Mouse (Mus musculus): Measurements from ENCODE around the gene Noxred1. TPM values are rescaled to one million over a fixed set of nuclear protein-coding genes. Genes with fewer than 3 reads are reported as not detected.
A peak's percentile ranks its signal among the peaks of the same experiment; 100 is the strongest.

Noxred1 gene
- polyA plus RNA-seq, 1 experiment from 2014 or later: 0.60 TPM

GRCm38 (mm10) chr12:87274853-87275831 lies 36.6 kb upstream of the Noxred1 start:
- peaks cover 58% of the 10 kb centered on the region for H3K36me3 ChIP-seq (ENCODE audit: insufficient read depth, low read length)
- WGBS: 92% methylated on average over 9 of the region's 9 CpGs
- peaks cover 19% of the 10 kb centered on the region for H3K4me1 ChIP-seq (ENCODE audit: insufficient read depth, low read length)

DNA sequence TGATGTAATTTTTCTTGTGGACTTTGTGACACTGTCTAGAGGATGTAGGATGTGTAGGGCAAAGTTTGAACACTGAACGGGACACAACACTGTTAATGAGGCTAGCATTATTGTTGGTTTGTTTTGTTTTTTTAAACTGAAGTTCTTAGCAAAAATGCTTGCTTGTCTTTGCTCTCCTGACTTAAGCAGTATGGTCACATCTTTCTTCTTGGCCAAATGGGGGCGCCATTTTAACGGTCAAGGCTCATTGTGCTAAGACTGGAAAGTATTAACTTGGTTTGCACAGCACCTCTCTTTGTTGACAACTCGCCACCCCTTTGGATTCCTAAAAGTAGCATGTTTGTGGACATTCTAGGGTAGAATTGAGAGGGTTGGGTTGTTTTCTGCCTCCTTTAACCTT lies 29.1 kb upstream of the Noxred1 start:
- Histone ChIP-seq H3K9me3 (ENCODE audit: low read length) (no peaks in the 10 kb centered on the region), H3K27ac (ENCODE audit: low read length) (no peak overlapping the region), H3K4me3 (ENCODE audit: low read length) (peak overlapping the region; percentile 88), H3K4me1 (ENCODE audit: insufficient read depth, low read length) (peaks cover 14% of the 10 kb centered on the region), H3K9ac (replicated peaks; ENCODE audit: low read length) (peak overlapping the region; percentile 35), H3K27me3 (ENCODE audit: insufficient read depth, low read length) (no peaks in the 10 kb centered on the region), H3K4me2 (replicated peaks; ENCODE audit: low read depth, low read length) (peak overlapping the region; percentile 73), H3K36me3 (ENCODE audit: insufficient read depth, low read length) (peaks cover 48% of the 10 kb centered on the region)
- no peak for ATAC-seq (ENCODE audit: low FRiP score, low TSS enrichment)
- WGBS: 26% methylated on average over 4 of the region's 4 CpGs

More at GRCm38 (mm10) chr12:87274853-87275831, 36.6 kb upstream of the Noxred1 start:
- no peak overlapping the region for H3K27ac ChIP-seq (ENCODE audit: low read length)
- no peak overlapping the region for H3K4me3 ChIP-seq (ENCODE audit: low read length)
- ATAC-seq (ENCODE audit: low FRiP score, low TSS enrichment): no peak
- H3K27me3 ChIP-seq (ENCODE audit: insufficient read depth, low read length): no peaks in the 10 kb centered on the region
- H3K9me3 ChIP-seq (ENCODE audit: low read length): no peaks in the 10 kb centered on the region
- H3K9ac ChIP-seq (replicated peaks; ENCODE audit: low read length): no peak overlapping the region
- H3K4me2 ChIP-seq (replicated peaks; ENCODE audit: low read depth, low read length): no peak overlapping the region

GRCm38 (mm10) chr12:87266827-87267603 lies 28.5 kb upstream of the Noxred1 start:
- Histone ChIP-seq H3K27me3 (ENCODE audit: insufficient read depth, low read length) (no peaks in the 10 kb centered on the region), H3K9ac (replicated peaks; ENCODE audit: low read length) (peak overlapping the region; percentile 88), H3K4me2 (replicated peaks; ENCODE audit: low read depth, low read length) (peak overlapping the region; percentile 73), H3K36me3 (ENCODE audit: insufficient read depth, low read length) (peaks cover 46% of the 10 kb centered on the region), H3K27ac (ENCODE audit: low read length) (peak overlapping the region; percentile 88), H3K4me1 (ENCODE audit: insufficient read depth, low read length) (peaks cover 14% of the 10 kb centered on the region), H3K9me3 (ENCODE audit: low read length) (no peaks in the 10 kb centered on the region), H3K4me3 (ENCODE audit: low read length) (peak overlapping the region; percentile 88)
- peak; percentile 75 for ATAC-seq (ENCODE audit: low FRiP score, low TSS enrichment)
- under 1% methylated on average over 31 of the region's 31 CpGs for WGBS

- Histone ChIP-seq H3K4me3 (ENCODE audit: low read length) (peak within 1 kb of the TSS; percentile 88), H3K27ac (ENCODE audit: low read length) (peak within 1 kb of the TSS; percentile 88), H3K4me2 (replicated peaks; ENCODE audit: low read depth, low read length) (peak within 1 kb of the TSS; percentile 87), H3K4me1 (ENCODE audit: insufficient read depth, low read length) (peaks cover 14% of the 10 kb centered on the region), H3K9me3 (ENCODE audit: low read length) (no peaks in the 10 kb centered on the region), H3K36me3 (ENCODE audit: insufficient read depth, low read length) (peaks cover 46% of the 10 kb centered on the region), H3K27me3 (ENCODE audit: insufficient read depth, low read length) (no peaks in the 10 kb centered on the region), H3K9ac (replicated peaks; ENCODE audit: low read length) (peak within 1 kb of the TSS; percentile 94)
- peak; percentile 97 for ATAC-seq (ENCODE audit: low FRiP score, low TSS enrichment)
- under 1% methylated on average over 31 of the region's 31 CpGs for WGBS
Observed at GRCm38 (mm10) chr12:87266108-87266826, 27.7 kb upstream of the Noxred1 start, which contains the start of the genes Vipas39 and Ahsa1. Gene Vipas39 (minus strand): TSS chr12:87266256. Gene Ahsa1 (plus strand): TSS chr12:87266479.

DNA sequence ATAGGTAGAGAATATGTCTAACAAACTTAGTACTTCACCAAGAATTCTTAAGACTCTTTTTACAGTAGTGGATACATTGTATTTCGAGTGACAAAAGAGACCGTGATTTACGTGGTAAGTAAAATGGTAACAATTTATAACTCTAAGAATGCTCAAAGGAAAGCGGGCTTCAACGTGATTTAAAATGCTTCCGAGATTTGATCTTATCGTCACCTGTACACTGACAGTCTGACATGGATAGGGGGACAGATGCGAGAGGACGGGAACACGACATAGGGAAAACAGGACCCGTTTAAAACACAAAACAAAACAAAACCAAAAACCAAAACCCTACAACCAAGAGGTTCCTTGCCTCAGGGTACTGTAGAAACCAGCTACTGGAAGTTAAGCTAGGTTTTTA lies 26.9 kb upstream of the Noxred1 start:
- 12% methylated on average over 11 of the region's 11 CpGs for WGBS
- peaks cover 45% of the 10 kb centered on the region for H3K36me3 ChIP-seq (ENCODE audit: insufficient read depth, low read length)
- H3K4me3 ChIP-seq (ENCODE audit: low read length): peak overlapping the region; percentile 88
- peak overlapping the region; percentile 84 for H3K27ac ChIP-seq (ENCODE audit: low read length)
- no peaks in the 10 kb centered on the region for H3K9me3 ChIP-seq (ENCODE audit: low read length)
- H3K9ac ChIP-seq (replicated peaks; ENCODE audit: low read length): peak overlapping the region; percentile 94
- H3K4me2 ChIP-seq (replicated peaks; ENCODE audit: low read depth, low read length): peak overlapping the region; percentile 87
- ATAC-seq (ENCODE audit: low FRiP score, low TSS enrichment): no peak
- peaks cover 14% of the 10 kb centered on the region for H3K4me1 ChIP-seq (ENCODE audit: insufficient read depth, low read length)
- no peaks in the 10 kb centered on the region for H3K27me3 ChIP-seq (ENCODE audit: insufficient read depth, low read length)

DNA sequence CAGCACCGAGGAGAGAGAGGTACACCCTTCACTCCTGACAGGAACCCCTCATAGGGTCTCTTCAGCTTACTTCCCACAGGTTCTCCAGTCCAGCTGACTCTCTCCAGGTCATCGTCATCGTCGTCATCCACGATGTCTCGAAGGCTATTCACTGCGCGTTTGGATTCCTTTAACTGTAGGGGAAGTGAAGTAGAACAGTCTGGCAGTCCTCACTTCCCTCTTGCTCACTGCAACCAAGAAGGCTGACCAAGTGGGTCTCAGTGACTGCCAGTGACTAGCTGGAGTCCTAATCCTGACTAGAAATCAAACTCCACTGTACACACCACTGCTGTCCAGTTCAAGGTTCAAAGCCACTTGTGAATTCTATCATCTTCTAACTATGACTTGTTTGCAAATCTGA lies 22.0 kb upstream of the Noxred1 start:
- WGBS: 96% methylated on average over 8 of the region's 8 CpGs
- Histone ChIP-seq H3K9me3 (ENCODE audit: low read length) (no peaks in the 10 kb centered on the region), H3K4me3 (ENCODE audit: low read length) (no peak overlapping the region), H3K27ac (ENCODE audit: low read length) (no peak overlapping the region), H3K27me3 (ENCODE audit: insufficient read depth, low read length) (no peaks in the 10 kb centered on the region), H3K4me1 (ENCODE audit: insufficient read depth, low read length) (peaks cover 4% of the 10 kb centered on the region; the same call in 1 of the 2 replicates), H3K36me3 (ENCODE audit: insufficient read depth, low read length) (peaks cover 57% of the 10 kb centered on the region), H3K9ac (replicated peaks; ENCODE audit: low read length) (no peak overlapping the region), H3K4me2 (replicated peaks; ENCODE audit: low read depth, low read length) (no peak overlapping the region)
- ATAC-seq (ENCODE audit: low FRiP score, low TSS enrichment): no peak

DNA sequence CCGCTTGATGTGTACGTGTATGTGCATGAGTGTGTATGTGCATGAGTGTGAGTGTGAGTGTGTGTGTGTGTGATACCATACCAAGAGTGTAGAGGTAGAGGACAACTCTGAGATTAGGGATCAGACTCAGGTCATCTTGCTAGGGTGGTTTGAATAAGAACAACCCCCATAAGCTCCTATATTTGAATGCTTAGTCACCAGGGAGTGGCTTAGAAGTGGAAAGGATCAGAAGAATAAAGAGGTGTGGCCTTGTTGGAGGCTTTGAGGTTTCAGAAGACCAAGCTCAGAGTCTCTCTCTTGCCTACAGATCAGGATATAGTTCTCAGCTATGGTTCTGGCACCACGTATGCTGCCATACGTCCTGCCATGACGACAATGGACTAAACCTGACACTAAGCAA lies 18.1 kb upstream of the Noxred1 start:
- no peaks in the 10 kb centered on the region for H3K9me3 ChIP-seq (ENCODE audit: low read length)
- over 99% methylated on average over 5 of the region's 5 CpGs for WGBS
- H3K4me1 ChIP-seq (ENCODE audit: insufficient read depth, low read length): no peaks in the 10 kb centered on the region
- no peak overlapping the region for H3K4me3 ChIP-seq (ENCODE audit: low read length)
- no peak overlapping the region for H3K9ac ChIP-seq (replicated peaks; ENCODE audit: low read length)
- H3K36me3 ChIP-seq (ENCODE audit: insufficient read depth, low read length): peaks cover 68% of the 10 kb centered on the region
- no peaks in the 10 kb centered on the region for H3K27me3 ChIP-seq (ENCODE audit: insufficient read depth, low read length)
- no peak overlapping the region for H3K4me2 ChIP-seq (replicated peaks; ENCODE audit: low read depth, low read length)
- no peak overlapping the region for H3K27ac ChIP-seq (ENCODE audit: low read length)
- ATAC-seq (ENCODE audit: low FRiP score, low TSS enrichment): no peak

DNA sequence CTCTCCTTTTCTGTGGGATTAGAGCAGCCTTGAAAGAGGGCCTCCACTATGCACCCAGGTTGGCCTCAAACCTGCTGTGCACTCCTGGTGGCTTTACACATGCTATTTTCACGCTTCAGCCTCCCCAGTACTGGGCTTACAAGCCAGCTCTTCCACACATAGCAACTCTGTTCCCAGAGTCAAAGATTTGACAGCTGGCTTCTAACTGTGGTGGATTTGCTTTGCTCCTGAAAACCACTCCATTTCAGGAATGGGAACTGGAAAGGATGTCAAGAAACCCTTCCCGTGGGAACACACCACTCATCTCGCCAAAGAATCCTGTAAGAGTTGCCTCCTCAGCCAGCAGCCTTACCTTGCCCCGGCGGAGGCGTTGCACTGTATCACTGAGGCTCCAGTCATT lies 15.3 kb upstream of the Noxred1 start:
- peaks cover 77% of the 10 kb centered on the region for H3K36me3 ChIP-seq (ENCODE audit: insufficient read depth, low read length)

DNA sequence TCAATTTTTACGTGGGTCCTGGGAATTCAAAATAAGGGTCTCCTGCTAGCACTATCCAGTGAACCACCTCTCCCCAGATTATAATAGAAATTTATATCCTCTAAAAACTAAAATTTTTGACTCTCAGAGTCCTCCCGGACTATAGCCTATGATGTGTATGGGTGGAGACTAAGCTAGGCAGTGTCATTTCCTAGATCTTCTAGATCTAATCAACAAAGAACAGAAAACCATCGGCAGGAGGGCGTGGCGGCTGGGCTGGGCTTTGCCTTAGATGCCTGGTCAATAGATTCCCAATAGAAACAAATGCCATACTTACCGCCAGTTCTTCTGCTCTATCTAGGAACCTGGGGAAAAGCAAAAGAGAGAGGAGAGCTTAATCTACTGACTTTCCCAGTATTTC lies 11.6 kb upstream of the Noxred1 start:
- WGBS: 95% methylated on average over 6 of the region's 6 CpGs
- ATAC-seq (ENCODE audit: low FRiP score, low TSS enrichment): no peak
- Histone ChIP-seq H3K9me3 (ENCODE audit: low read length) (no peaks in the 10 kb centered on the region), H3K27ac (ENCODE audit: low read length) (no peak overlapping the region), H3K4me2 (replicated peaks; ENCODE audit: low read depth, low read length) (no peak overlapping the region), H3K4me1 (ENCODE audit: insufficient read depth, low read length) (no peaks in the 10 kb centered on the region), H3K9ac (replicated peaks; ENCODE audit: low read length) (no peak overlapping the region), H3K27me3 (ENCODE audit: insufficient read depth, low read length) (no peaks in the 10 kb centered on the region), H3K36me3 (ENCODE audit: insufficient read depth, low read length) (peaks cover 74% of the 10 kb centered on the region), H3K4me3 (ENCODE audit: low read length) (no peak overlapping the region)

More for the DNA sequence above, 15.3 kb upstream of the Noxred1 start:
- WGBS: 93% methylated on average over 6 of the region's 6 CpGs
- Histone ChIP-seq H3K4me2 (replicated peaks; ENCODE audit: low read depth, low read length) (no peak overlapping the region), H3K27me3 (ENCODE audit: insufficient read depth, low read length) (no peaks in the 10 kb centered on the region), H3K27ac (ENCODE audit: low read length) (no peak overlapping the region), H3K4me1 (ENCODE audit: insufficient read depth, low read length) (no peaks in the 10 kb centered on the region), H3K9me3 (ENCODE audit: low read length) (no peaks in the 10 kb centered on the region), H3K4me3 (ENCODE audit: low read length) (no peak overlapping the region), H3K9ac (replicated peaks; ENCODE audit: low read length) (no peak overlapping the region)
- no peak for ATAC-seq (ENCODE audit: low FRiP score, low TSS enrichment)
